Mouse (Mus musculus): ENCODE measurements at regions not wholly inside any gene's neighbourhood (a gene's known extent, or its start where the extent isn't known, plus 50 kb on each side); places are given as distances from the start of the nearest gene placed in this dataset.

DNA sequence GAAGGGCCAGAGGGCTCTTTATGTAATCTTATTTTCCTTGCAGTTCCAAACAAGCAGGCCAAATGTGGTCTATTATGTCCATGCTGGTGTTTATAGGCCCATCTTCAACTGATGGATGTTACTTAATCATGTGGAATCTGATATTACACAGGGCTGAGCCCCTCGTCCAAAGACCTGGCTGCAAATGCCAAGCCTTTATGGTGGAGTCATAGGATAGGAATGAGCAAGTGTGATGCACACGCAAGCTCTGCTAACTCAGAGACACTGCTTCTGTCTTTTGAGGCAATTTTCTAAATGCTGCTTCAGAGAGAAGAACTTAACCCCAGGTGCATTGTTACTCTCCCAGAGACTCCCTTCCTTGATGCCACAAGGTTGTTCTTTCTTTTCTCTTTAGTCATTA, 212.1 kb upstream of the Jade1 start:
- TF ChIP-seq POLR2A (IDR thresholded peaks at IDR 0.05; ENCODE audit: low read depth, low read length) = no peak
- TF ChIP-seq CTCF (IDR thresholded peaks at IDR 0.05; ENCODE audit: extremely low read depth, insufficient read depth, insufficient read length, insufficient replicate concordance) = no peak
